Mouse (Mus musculus): Measurements from ENCODE around the gene Ypel2. TPM values are rescaled to one million over a fixed set of nuclear protein-coding genes. Genes with fewer than 3 reads are reported as not detected.

Ypel2 gene
- polyA plus RNA-seq, 1 experiment from 2014 or later: 7.1 TPM

DNA sequence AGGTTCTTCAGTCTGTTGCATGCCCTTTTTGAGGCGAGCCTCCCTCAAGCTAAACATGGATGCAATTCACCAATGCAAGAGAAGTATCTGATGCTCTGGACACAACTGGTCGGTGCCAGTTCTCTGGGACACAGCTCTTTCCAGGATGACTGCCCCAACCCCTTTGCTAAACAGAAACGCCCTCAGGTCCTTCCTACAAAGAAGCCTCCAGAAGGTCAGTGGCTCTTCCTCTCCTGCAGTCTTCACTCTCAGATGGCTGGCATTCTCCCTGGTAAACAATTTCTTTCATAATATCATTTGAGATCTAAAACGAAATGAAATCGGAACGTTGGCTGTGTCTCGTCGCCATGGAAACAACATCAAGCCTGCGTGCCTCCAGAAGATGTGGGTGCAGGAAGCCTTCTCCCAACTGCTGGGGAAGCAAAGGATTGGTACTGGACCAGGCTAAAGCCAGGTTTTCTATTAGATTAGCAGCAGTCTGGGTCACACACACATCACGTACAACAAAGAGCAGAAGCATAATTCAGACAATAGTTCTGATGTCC, 62.8 kb downstream of the Ypel2 start:
- Histone ChIP-seq H3K27ac (ENCODE audit: low read length) (peak overlapping the region; percentile 57), H3K9ac (replicated peaks; ENCODE audit: low read depth, low read length) (no peak overlapping the region), H3K9me3 (ENCODE audit: control insufficient read depth, low read length) (no peaks in the 10 kb centered on the region), H3K4me3 (replicated peaks; ENCODE audit: low read length) (no peak overlapping the region), H3K36me3 (ENCODE audit: control insufficient read depth, insufficient read depth) (no peaks in the 10 kb centered on the region), H3K27me3 (replicated peaks; ENCODE audit: control insufficient read depth, insufficient read depth, low read length) (no peaks in the 10 kb centered on the region), H3K4me2 (ENCODE audit: low read length) (no peak overlapping the region), H3K4me1 (replicated peaks; ENCODE audit: control insufficient read depth, insufficient read depth, low read length) (peaks cover 8% of the 10 kb centered on the region; the same call in 1 of the 2 replicates)
- 65% methylated on average over 10 of the region's 10 CpGs for WGBS
- ATAC-seq: no peak

DNA sequence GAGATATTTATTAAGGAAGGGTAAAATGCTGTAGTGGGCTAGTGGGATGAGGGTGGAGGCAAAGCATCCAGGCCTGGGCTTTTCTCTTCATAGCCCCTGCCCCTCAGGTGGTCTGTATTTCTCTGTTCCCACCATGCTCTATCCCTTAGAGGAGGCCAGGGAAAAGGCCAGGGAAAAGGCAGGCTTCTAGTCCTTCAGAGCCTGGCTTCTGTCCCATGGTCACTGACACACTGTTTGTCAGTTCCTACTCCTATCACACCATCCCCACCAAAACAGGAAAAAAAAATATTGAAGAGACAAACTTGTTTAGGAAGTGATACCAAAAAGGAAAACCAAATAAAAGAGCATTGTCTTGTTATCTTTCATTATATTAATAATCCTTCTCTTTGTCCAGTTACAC, 63.5 kb downstream of the Ypel2 start:
- Histone ChIP-seq H3K36me3 (ENCODE audit: control insufficient read depth, insufficient read depth) (no peaks in the 10 kb centered on the region), H3K4me1 (replicated peaks; ENCODE audit: control insufficient read depth, insufficient read depth, low read length) (peaks cover 8% of the 10 kb centered on the region; the same call in 1 of the 2 replicates), H3K9ac (replicated peaks; ENCODE audit: low read depth, low read length) (no peak overlapping the region), H3K27ac (ENCODE audit: low read length) (no peak overlapping the region), H3K4me2 (ENCODE audit: low read length) (no peak overlapping the region), H3K27me3 (replicated peaks; ENCODE audit: control insufficient read depth, insufficient read depth, low read length) (no peaks in the 10 kb centered on the region), H3K4me3 (replicated peaks; ENCODE audit: low read length) (no peak overlapping the region), H3K9me3 (ENCODE audit: control insufficient read depth, low read length) (no peaks in the 10 kb centered on the region)
- ATAC-seq: no peak

DNA sequence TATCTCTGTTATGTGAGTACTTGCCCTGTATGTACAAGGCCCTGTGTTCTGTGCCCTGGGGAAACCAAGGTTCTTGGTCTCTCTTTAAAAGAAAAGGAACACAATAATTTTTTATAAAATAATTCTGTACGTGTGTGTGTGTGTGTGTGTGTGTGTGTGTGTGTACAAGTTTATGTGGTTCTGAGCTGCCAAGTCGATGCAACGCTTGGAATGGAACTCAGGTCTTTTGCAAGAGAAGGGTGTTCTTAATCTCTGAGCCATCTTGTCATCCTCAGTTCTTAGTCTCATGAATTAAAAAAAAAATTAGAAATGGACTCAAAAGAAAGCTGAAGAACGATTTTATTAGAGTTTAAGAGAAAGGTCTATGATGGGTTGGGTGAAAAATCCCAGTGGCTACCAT, 64.0 kb downstream of the Ypel2 start:
- no peaks in the 10 kb centered on the region for H3K9me3 ChIP-seq (ENCODE audit: control insufficient read depth, low read length)
- H3K36me3 ChIP-seq (ENCODE audit: control insufficient read depth, insufficient read depth): no peaks in the 10 kb centered on the region
- 83% methylated on average over 4 of the region's 4 CpGs for WGBS
- H3K4me1 ChIP-seq (replicated peaks; ENCODE audit: control insufficient read depth, insufficient read depth, low read length): peaks cover 8% of the 10 kb centered on the region; the same call in 1 of the 2 replicates
- H3K27me3 ChIP-seq (replicated peaks; ENCODE audit: control insufficient read depth, insufficient read depth, low read length): no peaks in the 10 kb centered on the region
- no peak overlapping the region for H3K27ac ChIP-seq (ENCODE audit: low read length)
- no peak overlapping the region for H3K9ac ChIP-seq (replicated peaks; ENCODE audit: low read depth, low read length)
- H3K4me2 ChIP-seq (ENCODE audit: low read length): no peak overlapping the region
- H3K4me3 ChIP-seq (replicated peaks; ENCODE audit: low read length): no peak overlapping the region
- ATAC-seq: no peak

DNA sequence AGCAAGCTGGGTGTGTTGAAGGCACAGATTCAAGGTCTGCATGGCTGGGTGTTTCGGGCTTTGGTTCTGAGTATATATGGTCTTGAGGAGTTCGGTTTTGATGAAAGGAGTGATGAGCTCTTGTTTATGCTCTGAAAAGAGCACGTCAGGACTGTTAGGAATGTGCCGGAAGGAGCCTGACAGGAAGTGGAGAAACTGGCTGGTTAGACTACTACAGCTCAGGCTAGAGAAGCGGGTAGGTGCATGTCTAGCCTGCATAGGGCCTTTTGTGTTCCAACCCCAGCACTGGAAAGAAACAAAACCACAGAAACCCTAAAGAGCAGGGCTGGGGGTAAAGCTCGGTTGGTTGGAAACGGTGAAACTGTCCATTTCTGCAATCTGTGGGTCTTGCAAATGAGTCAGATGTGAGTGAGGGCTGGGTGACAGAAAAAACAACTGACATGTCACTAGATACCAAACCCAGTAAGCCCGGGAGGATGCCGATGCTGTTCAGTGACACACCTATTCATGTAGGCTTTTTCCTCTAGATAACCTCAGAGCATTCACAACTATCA, 68.3 kb downstream of the Ypel2 start:
- Histone ChIP-seq H3K4me3 (replicated peaks; ENCODE audit: low read length) (no peak overlapping the region), H3K36me3 (ENCODE audit: control insufficient read depth, insufficient read depth) (no peaks in the 10 kb centered on the region), H3K27ac (ENCODE audit: low read length) (no peak overlapping the region), H3K9me3 (ENCODE audit: control insufficient read depth, low read length) (no peaks in the 10 kb centered on the region), H3K27me3 (replicated peaks; ENCODE audit: control insufficient read depth, insufficient read depth, low read length) (no peaks in the 10 kb centered on the region), H3K9ac (replicated peaks; ENCODE audit: low read depth, low read length) (no peak overlapping the region), H3K4me2 (ENCODE audit: low read length) (no peak overlapping the region), H3K4me1 (replicated peaks; ENCODE audit: control insufficient read depth, insufficient read depth, low read length) (no peaks in the 10 kb centered on the region; the same call in 1 of the 2 replicates)
- ATAC-seq: no peak
- 81% methylated on average over 9 of the region's 9 CpGs for WGBS

DNA sequence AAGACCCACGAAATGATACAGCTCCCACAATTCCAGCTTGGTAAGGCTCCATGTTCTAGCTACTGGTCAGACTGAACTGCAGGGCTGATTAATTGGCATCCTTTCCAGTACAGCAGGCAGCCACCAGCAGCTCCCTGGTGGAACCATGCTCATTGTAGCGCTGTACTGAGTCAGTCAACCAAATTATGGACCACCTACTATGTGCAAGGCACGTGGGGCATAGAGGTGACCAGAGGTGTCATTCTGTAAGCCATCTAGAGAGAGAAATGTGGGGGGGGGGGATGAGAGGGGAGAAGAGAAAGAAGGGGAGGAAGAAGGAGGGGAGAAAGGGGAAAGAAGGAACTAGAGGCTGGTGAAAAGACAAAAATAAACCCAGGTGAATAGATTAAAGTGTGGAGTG, 68.9 kb downstream of the Ypel2 start:
- 72% methylated on average over 3 of the region's 3 CpGs for WGBS
- Histone ChIP-seq H3K4me2 (ENCODE audit: low read length) (no peak overlapping the region), H3K4me1 (replicated peaks; ENCODE audit: control insufficient read depth, insufficient read depth, low read length) (no peaks in the 10 kb centered on the region; the same call in 1 of the 2 replicates), H3K9ac (replicated peaks; ENCODE audit: low read depth, low read length) (no peak overlapping the region), H3K36me3 (ENCODE audit: control insufficient read depth, insufficient read depth) (no peaks in the 10 kb centered on the region), H3K9me3 (ENCODE audit: control insufficient read depth, low read length) (no peaks in the 10 kb centered on the region), H3K27me3 (replicated peaks; ENCODE audit: control insufficient read depth, insufficient read depth, low read length) (no peaks in the 10 kb centered on the region), H3K4me3 (replicated peaks; ENCODE audit: low read length) (no peak overlapping the region), H3K27ac (ENCODE audit: low read length) (no peak overlapping the region)
- ATAC-seq: no peak

DNA sequence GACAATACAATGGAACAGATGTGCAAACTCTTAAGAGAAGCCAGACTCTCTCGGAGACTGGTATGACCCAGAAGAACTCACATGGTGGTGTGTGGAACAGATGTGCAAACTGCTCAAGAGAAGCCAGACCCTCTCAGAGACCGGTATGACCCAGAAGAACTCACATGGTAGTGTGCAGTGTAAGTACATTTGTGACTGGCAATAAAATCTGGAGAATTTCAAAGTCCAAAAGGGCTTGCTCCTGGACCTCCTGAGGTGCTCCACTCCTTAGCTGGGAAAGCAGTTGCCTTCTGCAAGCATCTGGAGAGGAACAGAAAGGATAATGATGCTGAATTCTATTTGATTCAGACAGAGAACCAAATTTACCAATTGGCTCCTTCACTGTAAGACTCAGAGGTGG, 69.9 kb downstream of the Ypel2 start:
- Histone ChIP-seq H3K36me3 (ENCODE audit: control insufficient read depth, insufficient read depth) (no peaks in the 10 kb centered on the region), H3K4me3 (replicated peaks; ENCODE audit: low read length) (no peak overlapping the region), H3K9ac (replicated peaks; ENCODE audit: low read depth, low read length) (no peak overlapping the region), H3K4me1 (replicated peaks; ENCODE audit: control insufficient read depth, insufficient read depth, low read length) (no peaks in the 10 kb centered on the region; the same call in 1 of the 2 replicates), H3K4me2 (ENCODE audit: low read length) (no peak overlapping the region), H3K27ac (ENCODE audit: low read length) (no peak overlapping the region), H3K9me3 (ENCODE audit: control insufficient read depth, low read length) (no peaks in the 10 kb centered on the region), H3K27me3 (replicated peaks; ENCODE audit: control insufficient read depth, insufficient read depth, low read length) (no peaks in the 10 kb centered on the region)
- ATAC-seq: no peak
- 70% methylated on average over 2 of the region's 2 CpGs for WGBS

DNA sequence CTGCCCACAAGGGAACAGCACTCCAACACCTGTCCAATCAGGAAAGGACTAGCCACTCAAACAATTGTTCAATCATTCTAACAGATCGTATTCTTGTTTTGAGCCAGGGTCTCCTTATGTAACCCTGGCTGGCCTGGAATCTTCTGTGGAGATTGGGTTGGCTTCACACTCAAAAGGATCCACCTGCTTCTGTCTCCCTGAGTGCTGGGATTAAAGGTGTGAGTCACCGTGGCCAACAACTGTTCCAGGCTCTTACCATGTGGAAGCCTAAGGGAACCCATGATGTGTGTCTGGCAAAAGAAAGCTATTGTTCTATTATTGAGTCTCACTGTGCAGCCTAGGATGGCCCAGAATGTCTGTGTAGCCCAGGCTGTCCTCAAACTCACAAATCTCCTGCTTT, 71.5 kb downstream of the Ypel2 start:
- no peak overlapping the region for H3K27ac ChIP-seq (ENCODE audit: low read length)
- ATAC-seq: no peak
- no peak overlapping the region for H3K9ac ChIP-seq (replicated peaks; ENCODE audit: low read depth, low read length)
- H3K4me2 ChIP-seq (ENCODE audit: low read length): no peak overlapping the region
- WGBS: 80% methylated on average over 2 of the region's 2 CpGs
- no peaks in the 10 kb centered on the region for H3K36me3 ChIP-seq (ENCODE audit: control insufficient read depth, insufficient read depth)
- H3K4me1 ChIP-seq (replicated peaks; ENCODE audit: control insufficient read depth, insufficient read depth, low read length): no peaks in the 10 kb centered on the region; the same call in 1 of the 2 replicates
- H3K4me3 ChIP-seq (replicated peaks; ENCODE audit: low read length): no peak overlapping the region
- H3K9me3 ChIP-seq (ENCODE audit: control insufficient read depth, low read length): no peaks in the 10 kb centered on the region
- no peaks in the 10 kb centered on the region for H3K27me3 ChIP-seq (replicated peaks; ENCODE audit: control insufficient read depth, insufficient read depth, low read length)

DNA sequence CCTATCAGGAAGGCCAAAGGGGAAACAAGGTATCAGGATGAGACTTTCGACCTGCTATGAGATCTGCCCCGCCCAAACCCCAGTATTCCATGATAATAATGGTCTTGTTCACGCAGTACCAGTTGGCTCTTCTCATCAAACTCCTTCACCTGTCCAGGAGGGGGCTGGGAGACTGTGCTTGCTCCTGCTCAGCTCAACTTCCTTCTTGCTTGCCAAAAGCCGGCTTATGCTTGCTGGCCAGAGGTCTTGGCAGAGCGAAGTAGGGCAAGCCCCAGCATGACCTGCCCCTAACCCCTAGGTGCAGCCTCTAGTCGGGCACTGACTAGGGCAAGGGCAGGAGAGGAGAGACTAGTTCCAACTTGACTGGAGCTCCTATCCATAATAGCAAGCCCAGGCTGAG, 72.2 kb downstream of the Ypel2 start:
- 89% methylated on average over 6 of the region's 6 CpGs for WGBS
- Histone ChIP-seq H3K9ac (replicated peaks; ENCODE audit: low read depth, low read length) (no peak overlapping the region), H3K27me3 (replicated peaks; ENCODE audit: control insufficient read depth, insufficient read depth, low read length) (no peaks in the 10 kb centered on the region), H3K9me3 (ENCODE audit: control insufficient read depth, low read length) (no peaks in the 10 kb centered on the region), H3K36me3 (ENCODE audit: control insufficient read depth, insufficient read depth) (no peaks in the 10 kb centered on the region), H3K4me3 (replicated peaks; ENCODE audit: low read length) (no peak overlapping the region), H3K4me1 (replicated peaks; ENCODE audit: control insufficient read depth, insufficient read depth, low read length) (no peaks in the 10 kb centered on the region; the same call in 1 of the 2 replicates), H3K4me2 (ENCODE audit: low read length) (no peak overlapping the region), H3K27ac (ENCODE audit: low read length) (no peak overlapping the region)
- no peak for ATAC-seq

DNA sequence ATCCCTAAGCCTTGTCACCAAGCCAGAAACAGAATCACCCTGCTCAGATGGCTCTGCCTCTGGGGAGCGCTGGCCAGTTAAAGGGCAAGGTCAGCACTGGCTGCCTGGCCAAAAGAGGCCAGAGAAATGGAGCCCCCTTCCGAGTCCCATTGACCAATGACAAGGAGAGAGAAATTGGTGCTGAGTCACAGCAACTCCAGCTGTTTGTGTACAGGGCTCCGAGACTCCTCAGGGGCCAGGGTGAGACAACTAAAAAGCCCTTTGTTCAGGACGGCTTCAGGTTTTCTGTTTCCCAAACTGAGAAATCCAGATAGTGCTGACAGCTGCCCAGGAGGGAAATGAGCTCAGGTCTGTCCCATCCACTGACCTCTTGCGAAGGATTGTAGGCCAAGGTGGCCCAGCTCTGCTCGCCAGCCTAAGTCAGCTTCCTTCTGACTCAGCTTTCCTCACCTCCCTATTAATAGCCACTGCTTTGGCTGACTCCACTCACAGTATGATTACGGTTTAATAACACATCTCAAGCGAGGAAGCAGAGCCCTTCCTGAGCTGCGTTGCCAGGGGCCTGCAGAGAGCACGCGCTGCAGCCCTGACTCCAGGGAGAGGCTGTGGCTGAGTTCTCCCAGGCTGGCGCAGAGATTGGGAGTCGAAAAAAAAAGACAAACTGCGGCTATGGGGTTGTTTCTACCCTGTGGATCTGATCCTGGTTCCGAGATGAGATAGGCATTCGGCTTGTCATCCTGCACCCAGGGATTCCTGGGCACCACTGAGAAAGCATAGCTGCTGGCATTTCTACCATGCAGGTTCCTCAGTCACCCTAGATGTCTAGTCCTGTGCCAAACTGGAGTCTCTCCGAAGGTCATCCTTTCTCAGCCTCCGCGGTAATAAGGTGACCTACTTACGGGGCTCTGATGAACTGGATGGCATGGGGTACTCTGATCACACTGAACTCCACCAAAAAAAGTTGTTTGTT, 73.1 kb downstream of the Ypel2 start:
- no peaks in the 10 kb centered on the region for H3K36me3 ChIP-seq (ENCODE audit: control insufficient read depth, insufficient read depth)

More for the DNA sequence above, 73.1 kb downstream of the Ypel2 start:
- no peaks in the 10 kb centered on the region; the same call in 1 of the 2 replicates for H3K4me1 ChIP-seq (replicated peaks; ENCODE audit: control insufficient read depth, insufficient read depth, low read length)
- no peak overlapping the region for H3K27ac ChIP-seq (ENCODE audit: low read length)
- H3K4me3 ChIP-seq (replicated peaks; ENCODE audit: low read length): no peak overlapping the region
- no peak overlapping the region for H3K9ac ChIP-seq (replicated peaks; ENCODE audit: low read depth, low read length)
- ATAC-seq: no peak
- no peaks in the 10 kb centered on the region for H3K9me3 ChIP-seq (ENCODE audit: control insufficient read depth, low read length)
- 62% methylated on average over 20 of the region's 20 CpGs for WGBS
- H3K4me2 ChIP-seq (ENCODE audit: low read length): no peak overlapping the region
- no peaks in the 10 kb centered on the region for H3K27me3 ChIP-seq (replicated peaks; ENCODE audit: control insufficient read depth, insufficient read depth, low read length)
